Mouse (Mus musculus) heart, embryonic 14.5 days (tissue): ENCODE data around the gene Cog5. TPM values are rescaled to one million over a fixed set of nuclear protein-coding genes. Genes with fewer than 3 reads are reported as not detected.

Source experiments
- ATAC-seq: fragments of 200-750 bp; cut with Nextera tagmentation; 2 replicates; pipeline ENCODE4 v1.8.0; 2017; ENCODE audit warnings: low read depth, moderate TSS enrichment; ENCODE audit not compliant: insufficient number of reproducible peaks, insufficient read depth, low FRiP score
- H3K27ac ChIP-seq, 2 experiments: fragments of 200-500 bp in 1 of 2; fragments of 300-500 bp in 1 of 2; sonication (generic) in 1 of 2; replicated peaks in 1 of 2; 2 replicates each; pipeline ENCODE4 v1.5.1; 2012 to 2014; ENCODE audit warnings: low read depth in 2 of 2, low read length in 2 of 2, control low read depth in 1 of 2, mild to moderate bottlenecking in 1 of 2, mixed read lengths in 1 of 2; ENCODE audit not compliant: control insufficient read depth in 1 of 2, insufficient read depth in 1 of 2
- H3K27me3 ChIP-seq: fragments of 300-500 bp; sonication (generic); 2 replicates; pipeline ENCODE4 v1.6.1; 2014; ENCODE audit warnings: mild to moderate bottlenecking, low read length, control low read depth; ENCODE audit not compliant: control insufficient read depth, insufficient read depth
- H3K36me3 ChIP-seq: fragments of 300-500 bp; sonication (generic); 2 replicates; pipeline ENCODE4 v1.6.1; 2014; ENCODE audit warnings: mild to moderate bottlenecking, control low read depth, low read length, mixed read lengths; ENCODE audit not compliant: control insufficient read depth, insufficient read depth
- H3K4me1 ChIP-seq, 2 experiments: fragments of 200-500 bp in 1 of 2; fragments of 300-500 bp in 1 of 2; sonication (generic) in 1 of 2; 2 replicates each; pipeline ENCODE4 v1.6.1; 2012 to 2014; ENCODE audit warnings: low read length in 2 of 2, control low read depth in 1 of 2, mixed read lengths in 1 of 2; ENCODE audit not compliant: control insufficient read depth in 2 of 2, insufficient read depth in 2 of 2
- H3K4me2 ChIP-seq: fragments of 300-500 bp; sonication (generic); 2 replicates; pipeline ENCODE4 v1.6.1; 2014; ENCODE audit warnings: mild to moderate bottlenecking, low read length
- H3K4me3 ChIP-seq, 2 experiments: fragments of 200-500 bp in 1 of 2; fragments of 300-500 bp in 1 of 2; sonication (generic) in 1 of 2; 2 replicates each; pipeline ENCODE4 v1.5.1; 2012 to 2014; ENCODE audit warnings: low read length in 2 of 2, mild to moderate bottlenecking in 2 of 2, control low read depth in 1 of 2, low read depth in 1 of 2, moderate library complexity in 1 of 2; ENCODE audit not compliant: control insufficient read depth in 1 of 2, insufficient read depth in 1 of 2
- H3K9ac ChIP-seq: fragments of 300-500 bp; sonication (generic); 2 replicates; pipeline ENCODE4 v1.6.1; 2014; ENCODE audit warnings: mild to moderate bottlenecking, low read length
- H3K9me3 ChIP-seq: fragments of 300-500 bp; sonication (generic); 2 replicates; pipeline ENCODE4 v1.6.1; 2016; ENCODE audit warnings: low read length, control low read depth; ENCODE audit not compliant: control insufficient read depth
- WGBS: fragments of 180-500 bp; shearing (Covaris S2); extraction: QIAGEN DNeasy Blood & Tissue Kit; methylation state at CpG from one replicate; pipeline ENCODE4 v1.1.7; 2014; 5-methylcytosine and 5-hydroxymethylcytosine counted together
- polyA plus RNA-seq: library from polyadenylated mRNA; unstranded; fragments of >200 nt; fragmentation: Nextera tagmentation; extraction: Ambion mirVana; gene quantifications from 2 replicates; pipeline ENCODE4 v1.2.1, GENCODE M21; 2014

Cog5 gene
- polyA plus RNA-seq, 1 experiment from 2014 or later, result 38.0 TPM

DNA sequence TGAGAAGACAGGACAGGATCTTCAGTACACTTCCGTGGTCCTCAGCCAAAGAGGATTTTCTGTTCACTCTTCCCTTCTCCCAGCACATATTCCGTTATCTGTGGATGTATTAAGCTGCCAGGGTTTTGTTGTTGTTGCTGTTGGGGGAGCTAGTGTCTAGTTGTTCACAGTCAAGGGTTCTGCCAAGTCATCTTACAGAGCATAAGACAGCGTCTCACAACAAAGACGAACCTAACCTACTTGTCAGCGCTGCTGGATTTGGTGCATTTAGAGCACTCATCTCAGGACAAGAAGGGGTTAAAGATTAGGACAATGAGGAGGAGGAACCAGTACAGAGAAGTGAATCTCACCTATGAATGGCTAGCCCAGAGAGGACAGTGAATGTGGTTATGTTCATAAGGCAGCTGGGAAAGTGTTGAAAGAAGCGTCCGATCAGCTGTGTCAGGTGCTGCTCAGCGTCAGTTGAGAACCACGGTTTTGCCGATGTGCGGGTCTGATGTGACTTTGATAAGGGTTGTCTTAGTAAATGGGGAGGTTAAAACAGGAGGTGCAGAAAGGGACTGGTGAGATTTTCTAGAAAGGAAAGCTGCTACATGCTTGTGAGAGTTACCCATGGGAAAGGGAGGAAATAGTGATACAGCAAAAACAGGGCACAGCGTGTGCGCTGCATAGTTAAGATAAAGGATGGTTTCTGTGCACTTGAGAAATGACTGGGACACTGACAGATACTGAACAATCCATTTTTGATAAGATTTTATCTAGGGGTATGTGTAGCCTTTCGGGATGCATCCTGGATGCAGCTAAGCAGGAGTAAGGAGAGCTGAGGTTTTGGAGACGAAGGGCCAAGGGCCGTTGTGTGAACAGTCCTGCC is 208.2 kb downstream of the Cog5 start:
- no peaks in the 10 kb centered on the region for H3K27me3 ChIP-seq
- no peak overlapping the region for H3K27ac ChIP-seq
- no peaks in the 10 kb centered on the region for H3K36me3 ChIP-seq
- no peak overlapping the region; a peak in 1 of 4 replicates for H3K4me3 ChIP-seq
- WGBS, result 41% methylated on average over 16 of the region's 16 CpGs
- no peak overlapping the region for H3K9ac ChIP-seq
- H3K9me3 ChIP-seq, result no peaks in the 10 kb centered on the region
- ATAC-seq, result no peak
- H3K4me1 ChIP-seq, result peaks cover 0 to 10% of the 10 kb centered on the region in 2 experiments; a peak in 3 of 4 replicates
- H3K4me2 ChIP-seq, result peak overlapping the region; percentile 34

DNA sequence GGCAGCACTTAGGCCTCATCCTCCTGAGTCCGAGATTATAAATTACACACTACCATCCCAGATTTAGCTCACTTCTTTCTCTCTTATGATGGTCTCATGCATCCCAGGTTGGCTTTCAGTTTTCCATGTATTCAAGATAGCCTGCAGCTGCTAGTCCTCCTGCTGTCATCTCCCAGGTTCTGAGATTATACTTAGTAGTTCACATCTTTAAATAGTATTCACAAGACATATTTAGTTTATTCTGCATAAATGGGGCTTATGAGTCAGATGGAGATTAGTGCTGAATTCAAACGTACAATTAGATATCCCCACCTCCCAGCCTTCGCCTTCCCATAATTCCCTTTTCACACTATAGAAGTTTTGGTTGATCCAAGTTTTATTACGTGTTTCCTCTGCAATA is 222.1 kb downstream of the Cog5 start:
- Histone ChIP-seq H3K36me3 (0 out of 2 replicates have a peak, but pooled peaks cover 3% of the 10 kb centered on the region), H3K4me1 (no peaks in the 10 kb centered on the region), H3K27me3 (no peaks in the 10 kb centered on the region), H3K9ac (no peak overlapping the region), H3K4me2 (no peak overlapping the region), H3K27ac (no peak overlapping the region), H3K9me3 (no peaks in the 10 kb centered on the region), H3K4me3 (no peak overlapping the region)
- WGBS, result 57% methylated on average over 4 of the region's 4 CpGs
- no peak for ATAC-seq

DNA sequence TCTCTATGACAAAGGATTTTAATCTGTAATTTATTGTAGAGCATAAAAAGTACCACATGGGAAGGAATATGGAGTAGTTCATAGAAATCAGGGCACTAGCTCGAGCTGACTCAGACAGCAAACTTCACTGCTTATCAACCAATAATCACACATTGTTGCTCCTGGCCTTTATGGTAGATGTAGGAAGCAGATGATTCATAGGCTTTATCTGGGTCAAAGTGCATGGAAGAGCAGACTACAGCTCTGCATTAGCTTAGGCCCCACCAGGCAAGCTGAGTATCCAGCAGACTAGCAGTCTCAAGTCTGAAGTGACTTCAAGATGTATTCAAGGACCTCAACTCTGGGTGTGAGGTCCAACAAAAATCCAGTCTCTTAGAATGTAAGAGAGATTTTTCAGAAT is 228.1 kb downstream of the Cog5 start:
- 63% methylated on average over 1 of the region's 1 CpGs for WGBS
- H3K4me1 ChIP-seq, result no peaks in the 10 kb centered on the region
- no peak for ATAC-seq

GRCm38 (mm10) chr12:31884365-31884764 is 229.7 kb downstream of the Cog5 start:
- Histone ChIP-seq H3K27me3 (no peaks in the 10 kb centered on the region), H3K4me2 (no peak overlapping the region), H3K36me3 (peaks cover 22% of the 10 kb centered on the region), H3K9ac (no peak overlapping the region), H3K4me1 (no peaks in the 10 kb centered on the region), H3K27ac (no peak overlapping the region), H3K9me3 (no peaks in the 10 kb centered on the region), H3K4me3 (no peak overlapping the region)
- no peak for ATAC-seq
- 72% methylated on average over 4 of the region's 4 CpGs for WGBS

More for the DNA sequence above, 228.1 kb downstream of the Cog5 start:
- H3K27ac ChIP-seq, result no peak overlapping the region
- H3K4me2 ChIP-seq, result no peak overlapping the region
- H3K9me3 ChIP-seq, result no peaks in the 10 kb centered on the region
- H3K4me3 ChIP-seq, result no peak overlapping the region
- peaks cover 16% of the 10 kb centered on the region for H3K36me3 ChIP-seq
- H3K27me3 ChIP-seq, result no peaks in the 10 kb centered on the region
- H3K9ac ChIP-seq, result no peak overlapping the region

- no peak for ATAC-seq
- no peaks in the 10 kb centered on the region for H3K9me3 ChIP-seq
Measured at GRCm38 (mm10) chr12:31885084-31885483, 230.4 kb downstream of the Cog5 start.

GRCm38 (mm10) chr12:31885844-31886606 is 231.4 kb downstream of the Cog5 start:
- H3K27me3 ChIP-seq, result no peaks in the 10 kb centered on the region
- H3K4me2 ChIP-seq, result no peak overlapping the region
- no peak overlapping the region for H3K9ac ChIP-seq
- no peak for ATAC-seq
- WGBS, result 94% methylated on average over 11 of the region's 11 CpGs
- H3K4me1 ChIP-seq, result no peaks in the 10 kb centered on the region
- H3K36me3 ChIP-seq, result peaks cover 22% of the 10 kb centered on the region
- no peaks in the 10 kb centered on the region for H3K9me3 ChIP-seq
- H3K27ac ChIP-seq, result no peak overlapping the region
- H3K4me3 ChIP-seq, result no peak overlapping the region

More at GRCm38 (mm10) chr12:31885084-31885483, 230.4 kb downstream of the Cog5 start:
- Histone ChIP-seq H3K4me3 (no peak overlapping the region), H3K4me1 (no peaks in the 10 kb centered on the region), H3K9ac (no peak overlapping the region), H3K27ac (no peak overlapping the region), H3K27me3 (no peaks in the 10 kb centered on the region), H3K4me2 (no peak overlapping the region), H3K36me3 (peaks cover 22% of the 10 kb centered on the region)
- WGBS, result 76% methylated on average over 4 of the region's 4 CpGs

DNA sequence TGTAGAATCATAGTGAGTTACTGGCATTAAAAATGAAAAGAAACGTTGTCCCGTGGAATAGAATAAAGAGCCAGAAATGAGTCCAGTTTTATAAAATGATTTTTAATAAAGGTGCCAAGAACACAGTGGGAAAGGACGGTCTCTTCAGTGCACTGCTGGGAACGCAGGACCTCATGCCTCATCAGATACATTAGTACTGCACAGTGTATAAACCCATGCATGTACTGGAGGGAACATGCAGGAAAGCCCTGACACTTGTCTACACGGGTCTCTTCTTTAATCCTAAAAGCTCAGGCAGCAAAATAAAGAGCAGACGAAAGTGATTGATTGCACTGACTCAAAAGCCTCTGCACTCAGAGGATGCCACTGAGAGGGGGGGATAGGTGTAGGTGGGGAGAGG is 236.0 kb downstream of the Cog5 start:
- Histone ChIP-seq H3K9ac (no peak overlapping the region), H3K27ac (no peak overlapping the region), H3K36me3 (peaks cover 22% of the 10 kb centered on the region), H3K27me3 (no peaks in the 10 kb centered on the region), H3K9me3 (no peaks in the 10 kb centered on the region), H3K4me1 (peaks cover 2 to 7% of the 10 kb centered on the region in 2 experiments), H3K4me2 (no peak overlapping the region), H3K4me3 (no peak overlapping the region)
- no peak for ATAC-seq
- 83% methylated on average over 6 of the region's 6 CpGs for WGBS
